Mouse (Mus musculus) T-helper 17 cell (primary cell): ENCODE measurements around the gene Gm6502.
"Not testable (repeated sequence)": the region's sequence is repeated elsewhere in the genome, so short reads cannot be mapped to it uniquely, and the experiment has no call there.

Experiments used
- in situ Hi-C, 2 experiments: fragments of 300-600 bp; cut with MboI, MseI; formaldehyde crosslinking; loops; 1 replicate in 1 of 2; 2 replicates in 1 of 2; pipeline ENCODE4 v1.15.1; 2025; ENCODE audit warnings: high pct_unique_total_duplicates in 2 of 2

Gm6502 gene

GRCm38 (mm10) chr5:94314135-94314534, at the start of gene Gm6502:
Gm6502 (plus strand) TSS chr5:94314435.
- in situ Hi-C loops, result not testable (repeated sequence)

GRCm38 (mm10) chr5:94306696-94307095, 7.5 kb upstream of the Gm6502 start, which contains the start of gene A430089I19Rik:
A430089I19Rik (minus strand) TSS chr5:94306796.
- in situ Hi-C loops, result not testable (repeated sequence)

GRCm38 (mm10) chr5:94339449-94339848, 25.2 kb downstream of the Gm6502 start, which contains the start of gene AA792892:
AA792892 (plus strand) TSS chr5:94339749.
- in situ Hi-C loops, result not testable (repeated sequence)
